Mouse (Mus musculus) left cerebral cortex, postnatal 25 days (tissue): Measurements from ENCODE around the gene Dpy30. TPM values are rescaled to one million over a fixed set of nuclear protein-coding genes. Genes with fewer than 3 reads are reported as not detected.

ENCODE experiments used
- DNase-seq, 2 experiments: peaks; one replicate each; pipeline ENCODE4 v3.0.0; 2022; ENCODE audit warnings: low spot score in 2 of 2, mixed read lengths in 1 of 2
- intact Hi-C: fragments of 180-260 bp; cut with DNase I; formaldehyde crosslinking; loops from one replicate; pipeline ENCODE4 v1.15.1; 2025
- total RNA-seq, 2 experiments: library from RNA; stranded (reverse); gene quantifications; 2 replicates each; pipeline ENCODE4 v1.2.3; 2021

Dpy30 gene
- total RNA-seq, 2 experiments from 2014 or later = 43.9 to 50.5 TPM

GRCm38 (mm10) chr17:74270205-74270604, 53.5 kb downstream of the Dpy30 start:
- no peak for DNase-seq
- intact Hi-C loops = no loop called here

DNA sequence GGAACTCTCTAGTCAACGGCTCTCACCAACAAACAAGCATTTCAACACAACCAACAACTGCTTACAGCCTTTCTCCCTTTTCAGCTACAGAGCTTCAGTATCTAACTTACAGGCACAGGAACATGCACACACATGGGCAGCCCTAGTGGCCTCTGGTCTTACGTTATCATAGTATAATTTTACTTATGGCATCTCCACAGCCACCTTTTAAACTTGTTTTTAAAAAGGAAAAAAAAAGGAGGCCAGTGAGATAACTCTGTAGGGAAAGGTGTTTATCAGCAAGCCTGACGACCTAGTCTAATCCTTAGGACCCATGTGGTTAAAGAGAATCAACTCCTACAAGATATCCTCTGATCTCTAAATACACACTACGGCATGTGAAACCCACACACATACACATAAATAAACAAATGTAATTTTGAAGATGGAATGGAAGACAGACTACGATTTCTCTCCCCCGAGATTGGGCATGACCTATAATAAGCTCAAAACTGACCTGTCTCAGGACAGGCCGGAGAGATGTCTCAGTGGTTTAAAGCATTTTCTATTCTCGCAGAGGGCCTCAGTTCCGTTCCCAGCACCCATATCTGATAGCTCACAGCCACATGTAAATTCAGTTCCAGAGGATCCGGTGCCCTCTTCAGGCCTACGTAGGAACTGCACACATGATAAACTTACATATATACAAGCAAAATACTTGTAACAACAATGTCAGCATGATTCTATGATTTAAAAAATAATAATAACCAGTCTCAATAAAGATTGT, 56.1 kb downstream of the Dpy30 start:
- intact Hi-C loops = no loop called here
- DNase-seq = no peak

- no peak for DNase-seq
- intact Hi-C loops = no loop called here
Measured at GRCm38 (mm10) chr17:74265636-74266035, 58.1 kb downstream of the Dpy30 start.

DNA sequence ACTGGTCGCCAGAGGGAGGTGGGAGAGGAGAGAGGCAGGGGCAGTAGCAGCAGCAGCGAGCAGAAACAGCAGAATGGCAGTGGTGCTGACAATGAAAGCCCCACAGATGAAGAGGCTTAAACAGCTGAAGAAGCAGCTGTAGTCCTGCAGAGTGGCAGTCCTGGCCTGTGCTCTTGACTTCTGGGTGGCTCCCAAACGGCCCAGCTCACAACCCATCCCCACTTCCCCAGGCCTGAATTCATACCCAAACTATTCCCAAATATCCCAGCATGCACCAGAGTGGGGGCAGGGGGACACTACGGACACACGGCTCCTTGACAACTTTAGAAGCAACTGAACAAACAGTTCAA, 58.6 kb downstream of the Dpy30 start:
- intact Hi-C loops = no loop called here

GRCm38 (mm10) chr17:74264333-74265155, 59.2 kb downstream of the Dpy30 start:
- no peak for DNase-seq
- intact Hi-C loops = no loop called here

More for the DNA sequence above, 58.6 kb downstream of the Dpy30 start:
- no peak for DNase-seq

- intact Hi-C loops = no loop called here
- no peak for DNase-seq
Measured at GRCm38 (mm10) chr17:74262415-74262814, 61.3 kb downstream of the Dpy30 start.

Other genes starting within 250 kb of the Dpy30 start
- gene Memo1, start 28.4 kb downstream of the Dpy30 start, total RNA-seq = 10 to 100 TPM; 43.1 to 49.7 TPM
- gene Spast, start 15.0 kb upstream of the Dpy30 start, total RNA-seq = 10 to 100 TPM; 55.0 to 59.4 TPM
- 10 to 100 TPM; 13.3 to 13.9 TPM for gene Slc30a6, start 71.7 kb upstream of the Dpy30 start, total RNA-seq
- gene Nlrc4, start 135.2 kb upstream of the Dpy30 start, total RNA-seq = under 1 TPM; 0.07 to 0.30 TPM
- gene Yipf4, start 165.5 kb upstream of the Dpy30 start, total RNA-seq = 10 to 100 TPM; 74.8 to 87.1 TPM
- 100 to 1,000 TPM; 138 to 140 TPM for gene Birc6, start 204.4 kb upstream of the Dpy30 start, total RNA-seq